Mouse (Mus musculus): Measurements from ENCODE around the gene Gm49355.

DNA sequence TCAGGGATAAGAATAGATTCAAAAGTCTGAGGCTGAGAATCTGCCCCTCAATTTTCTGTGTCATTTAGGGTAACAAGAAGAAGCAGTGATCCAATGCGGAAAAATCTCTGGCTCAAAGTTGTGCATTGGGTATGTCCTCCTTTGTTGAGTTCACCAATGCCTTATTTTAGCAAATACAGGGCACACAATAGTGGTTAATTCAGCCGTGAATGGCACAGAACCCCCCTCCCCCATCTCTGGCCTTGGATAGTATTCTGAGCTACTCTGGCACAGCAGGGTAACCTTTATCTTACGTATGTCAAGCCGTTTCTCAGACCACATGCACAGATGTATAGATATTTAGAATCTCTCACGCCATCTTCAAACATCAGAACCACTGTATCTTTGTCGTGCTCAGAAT lies 15.9 kb downstream of the Gm49355 start:
- TF ChIP-seq CTCF (IDR thresholded peaks at IDR 0.05; ENCODE audit: low read depth), result no peak
- no peak for TF ChIP-seq EP300 (IDR thresholded peaks at IDR 0.05; ENCODE audit: low read depth)
